Mouse (Mus musculus) layer of hippocampus, postnatal 36 days (tissue): Measurements from ENCODE around the gene Atp6v1a. TPM values are rescaled to one million over a fixed set of nuclear protein-coding genes. Genes with fewer than 3 reads are reported as not detected.

ENCODE experiments used
- DNase-seq, 2 experiments: peaks; one replicate each; pipeline ENCODE4 v3.0.0; 2022
- total RNA-seq, 2 experiments: library from RNA; stranded (reverse); gene quantifications; 2 replicates each; pipeline ENCODE4 v1.2.3; 2021

Gene Atp6v1a
- total RNA-seq, 2 experiments from 2014 or later: 559 to 583 TPM

GRCm38 (mm10) chr16:44138377-44138978 is 1.0 kb downstream of the Atp6v1a start:
- DNase-seq: peak; percentile 20 to 24

- DNase-seq: no peak
Measured at GRCm38 (mm10) chr16:44136511-44137021, 2.9 kb downstream of the Atp6v1a start.

GRCm38 (mm10) chr16:44133187-44133586 is 6.3 kb downstream of the Atp6v1a start:
- no peak for DNase-seq

GRCm38 (mm10) chr16:44132300-44132699 is 7.2 kb downstream of the Atp6v1a start:
- DNase-seq: no peak

GRCm38 (mm10) chr16:44126437-44126836 is 13.1 kb downstream of the Atp6v1a start:
- no peak for DNase-seq

GRCm38 (mm10) chr16:44125436-44125835 is 14.1 kb downstream of the Atp6v1a start:
- no peak for DNase-seq

- no peak for DNase-seq
Measured at GRCm38 (mm10) chr16:44124713-44125112, 14.8 kb downstream of the Atp6v1a start.

GRCm38 (mm10) chr16:44123786-44124185 is 15.7 kb downstream of the Atp6v1a start:
- DNase-seq: no peak

GRCm38 (mm10) chr16:44122982-44123725 is 16.4 kb downstream of the Atp6v1a start:
- DNase-seq: peak; percentile 44 to 54

- DNase-seq: no peak
Measured at GRCm38 (mm10) chr16:44122574-44122973, 16.9 kb downstream of the Atp6v1a start.

GRCm38 (mm10) chr16:44122122-44122521 is 17.4 kb downstream of the Atp6v1a start:
- DNase-seq: no peak

GRCm38 (mm10) chr16:44119753-44120501 is 19.6 kb downstream of the Atp6v1a start:
- no peak for DNase-seq

GRCm38 (mm10) chr16:44109002-44109401 is 30.5 kb downstream of the Atp6v1a start:
- peak; percentile 32 to 39 for DNase-seq

GRCm38 (mm10) chr16:44105211-44105610 is 34.3 kb downstream of the Atp6v1a start:
- no peak for DNase-seq

GRCm38 (mm10) chr16:44103806-44104766 is 35.4 kb downstream of the Atp6v1a start:
- no peak for DNase-seq

GRCm38 (mm10) chr16:44102925-44103324 is 36.6 kb downstream of the Atp6v1a start:
- no peak for DNase-seq

GRCm38 (mm10) chr16:44101181-44101710 is 38.3 kb downstream of the Atp6v1a start:
- DNase-seq: no peak

- no peak for DNase-seq
Measured at GRCm38 (mm10) chr16:44099377-44099776, 40.1 kb downstream of the Atp6v1a start.

- DNase-seq: no peak
Measured at GRCm38 (mm10) chr16:44087650-44088049, 51.9 kb downstream of the Atp6v1a start.

GRCm38 (mm10) chr16:44063025-44063894 is 76.2 kb downstream of the Atp6v1a start, which contains the start of gene Gramd1c:
Gene Gramd1c, minus strand, starts transcription at chr16:44063345.
- peak; percentile 57 to 62 for DNase-seq
